Mouse (Mus musculus): ENCODE results near the gene Ulk4. TPM values are rescaled to one million over a fixed set of nuclear protein-coding genes. Genes with fewer than 3 reads are reported as not detected.

The Ulk4 gene
- polyA plus RNA-seq, 1 experiment = 1.1 TPM

GRCm38 (mm10) chr9:120974209-120974608 is 302.8 kb downstream of the Ulk4 start:
- Histone ChIP-seq H3K27me3 (ENCODE audit: control insufficient read depth, insufficient read depth, insufficient read length) (no peaks in the 10 kb centered on the region), H3K4me3 (ENCODE audit: insufficient read depth, poor library complexity, severe bottlenecking) (no peak overlapping the region), H3K79me3 (ENCODE audit: low read depth) (no peaks in the 10 kb centered on the region), H3K36me3 (ENCODE audit: control insufficient read depth, insufficient read depth) (no peaks in the 10 kb centered on the region), H3ac (ENCODE audit: control insufficient read depth, insufficient read length, low read depth) (no peak overlapping the region), H3K79me2 (ENCODE audit: control insufficient read depth, insufficient read depth) (no peaks in the 10 kb centered on the region)
- TF ChIP-seq USF1 (IDR thresholded peaks at IDR 0.05; ENCODE audit: low read depth) = no peak
- no peak for TF ChIP-seq MAX (IDR thresholded peaks at IDR 0.05)
- TF ChIP-seq CTCF (IDR thresholded peaks at IDR 0.05; ENCODE audit: control insufficient read depth, insufficient read depth, insufficient read length) = no peak
- no peak for TF ChIP-seq CEBPB (IDR thresholded peaks at IDR 0.05; ENCODE audit: low read depth)
- no peak for TF ChIP-seq MYOG (IDR thresholded peaks at IDR 0.05; ENCODE audit: control insufficient read depth, extremely low read depth, insufficient read length)
- no peak for TF ChIP-seq MYOD1 (IDR thresholded peaks at IDR 0.05; ENCODE audit: control insufficient read depth, insufficient read length, low read depth)
- no peak for TF ChIP-seq FOSL1 (IDR thresholded peaks at IDR 0.05; ENCODE audit: insufficient read depth, low read length, poor library complexity, severe bottlenecking)

GRCm38 (mm10) chr9:120973026-120973515 is 303.9 kb downstream of the Ulk4 start:
- Histone ChIP-seq H3K36me3 (ENCODE audit: control insufficient read depth, insufficient read depth) (peaks cover 4% of the 10 kb centered on the region), H3K79me3 (ENCODE audit: low read depth) (no peaks in the 10 kb centered on the region), H3ac (ENCODE audit: control insufficient read depth, insufficient read length, low read depth) (no peak overlapping the region), H3K79me2 (ENCODE audit: control insufficient read depth, insufficient read depth) (no peaks in the 10 kb centered on the region), H3K4me3 (ENCODE audit: insufficient read depth, poor library complexity, severe bottlenecking) (no peak overlapping the region), H3K27me3 (ENCODE audit: control insufficient read depth, insufficient read depth, insufficient read length) (no peaks in the 10 kb centered on the region)
- TF ChIP-seq FOSL1 (IDR thresholded peaks at IDR 0.05; ENCODE audit: insufficient read depth, low read length, poor library complexity, severe bottlenecking) = no peak
- TF ChIP-seq MYOD1 (IDR thresholded peaks at IDR 0.05; ENCODE audit: control insufficient read depth, insufficient read length, low read depth) = no peak
- no peak for TF ChIP-seq MYOG (IDR thresholded peaks at IDR 0.05; ENCODE audit: control insufficient read depth, extremely low read depth, insufficient read length)
- no peak for TF ChIP-seq MAX (IDR thresholded peaks at IDR 0.05)
- no peak for TF ChIP-seq CTCF (IDR thresholded peaks at IDR 0.05; ENCODE audit: control insufficient read depth, insufficient read depth, insufficient read length)
- no peak for TF ChIP-seq USF1 (IDR thresholded peaks at IDR 0.05; ENCODE audit: low read depth)
- TF ChIP-seq CEBPB (IDR thresholded peaks at IDR 0.05; ENCODE audit: low read depth) = no peak

- Histone ChIP-seq H3K4me3 (ENCODE audit: insufficient read depth, poor library complexity, severe bottlenecking) (no peak overlapping the region), H3K79me2 (ENCODE audit: control insufficient read depth, insufficient read depth) (peaks cover 66% of the 10 kb centered on the region), H3K27me3 (ENCODE audit: control insufficient read depth, insufficient read depth, insufficient read length) (no peaks in the 10 kb centered on the region), H3ac (ENCODE audit: control insufficient read depth, insufficient read length, low read depth) (no peak overlapping the region), H3K79me3 (ENCODE audit: low read depth) (peaks cover 10% of the 10 kb centered on the region), H3K36me3 (ENCODE audit: control insufficient read depth, insufficient read depth) (peaks cover 68% of the 10 kb centered on the region)
- TF ChIP-seq MYOD1 (IDR thresholded peaks at IDR 0.05; ENCODE audit: control insufficient read depth, insufficient read length, low read depth) (no peak), FOSL1 (IDR thresholded peaks at IDR 0.05; ENCODE audit: insufficient read depth, low read length, poor library complexity, severe bottlenecking) (no peak), MAX (IDR thresholded peaks at IDR 0.05) (no peak), USF1 (IDR thresholded peaks at IDR 0.05; ENCODE audit: low read depth) (no peak), CTCF (IDR thresholded peaks at IDR 0.05; ENCODE audit: control insufficient read depth, insufficient read depth, insufficient read length) (no peak), MYOG (IDR thresholded peaks at IDR 0.05; ENCODE audit: control insufficient read depth, extremely low read depth, insufficient read length) (no peak), CEBPB (IDR thresholded peaks at IDR 0.05; ENCODE audit: low read depth) (no peak)
These were observed 312.0 kb downstream of the Ulk4 start for GRCm38 (mm10) chr9:120965007-120965406.

GRCm38 (mm10) chr9:120964224-120964623 is 312.8 kb downstream of the Ulk4 start:
- Histone ChIP-seq H3K79me3 (ENCODE audit: low read depth) (peaks cover 18% of the 10 kb centered on the region), H3K27me3 (ENCODE audit: control insufficient read depth, insufficient read depth, insufficient read length) (no peaks in the 10 kb centered on the region), H3ac (ENCODE audit: control insufficient read depth, insufficient read length, low read depth) (no peak overlapping the region), H3K4me3 (ENCODE audit: insufficient read depth, poor library complexity, severe bottlenecking) (no peak overlapping the region), H3K36me3 (ENCODE audit: control insufficient read depth, insufficient read depth) (peaks cover 76% of the 10 kb centered on the region), H3K79me2 (ENCODE audit: control insufficient read depth, insufficient read depth) (peaks cover 67% of the 10 kb centered on the region)
- TF ChIP-seq USF1 (IDR thresholded peaks at IDR 0.05; ENCODE audit: low read depth) = no peak
- TF ChIP-seq FOSL1 (IDR thresholded peaks at IDR 0.05; ENCODE audit: insufficient read depth, low read length, poor library complexity, severe bottlenecking) = no peak
- TF ChIP-seq MYOD1 (IDR thresholded peaks at IDR 0.05; ENCODE audit: control insufficient read depth, insufficient read length, low read depth) = no peak
- no peak for TF ChIP-seq MYOG (IDR thresholded peaks at IDR 0.05; ENCODE audit: control insufficient read depth, extremely low read depth, insufficient read length)
- TF ChIP-seq CEBPB (IDR thresholded peaks at IDR 0.05; ENCODE audit: low read depth) = no peak
- TF ChIP-seq MAX (IDR thresholded peaks at IDR 0.05) = no peak
- no peak for TF ChIP-seq CTCF (IDR thresholded peaks at IDR 0.05; ENCODE audit: control insufficient read depth, insufficient read depth, insufficient read length)

- Histone ChIP-seq H3K4me3 (ENCODE audit: insufficient read depth, poor library complexity, severe bottlenecking) (no peak overlapping the region), H3K27me3 (ENCODE audit: control insufficient read depth, insufficient read depth, insufficient read length) (no peaks in the 10 kb centered on the region), H3K79me3 (ENCODE audit: low read depth) (peaks cover 22% of the 10 kb centered on the region), H3K36me3 (ENCODE audit: control insufficient read depth, insufficient read depth) (peaks cover 81% of the 10 kb centered on the region), H3K79me2 (ENCODE audit: control insufficient read depth, insufficient read depth) (peaks cover 72% of the 10 kb centered on the region), H3ac (ENCODE audit: control insufficient read depth, insufficient read length, low read depth) (no peak overlapping the region)
- no peak for TF ChIP-seq USF1 (IDR thresholded peaks at IDR 0.05; ENCODE audit: low read depth)
- TF ChIP-seq MAX (IDR thresholded peaks at IDR 0.05) = no peak
- TF ChIP-seq FOSL1 (IDR thresholded peaks at IDR 0.05; ENCODE audit: insufficient read depth, low read length, poor library complexity, severe bottlenecking) = no peak
- no peak for TF ChIP-seq CTCF (IDR thresholded peaks at IDR 0.05; ENCODE audit: control insufficient read depth, insufficient read depth, insufficient read length)
These were observed 313.3 kb downstream of the Ulk4 start for GRCm38 (mm10) chr9:120963720-120964119.

- Histone ChIP-seq H3ac (ENCODE audit: control insufficient read depth, insufficient read length, low read depth) (no peak overlapping the region), H3K79me3 (ENCODE audit: low read depth) (peaks cover 23% of the 10 kb centered on the region), H3K79me2 (ENCODE audit: control insufficient read depth, insufficient read depth) (peaks cover 79% of the 10 kb centered on the region), H3K36me3 (ENCODE audit: control insufficient read depth, insufficient read depth) (peaks cover 84% of the 10 kb centered on the region), H3K4me3 (ENCODE audit: insufficient read depth, poor library complexity, severe bottlenecking) (no peak overlapping the region), H3K27me3 (ENCODE audit: control insufficient read depth, insufficient read depth, insufficient read length) (no peaks in the 10 kb centered on the region)
- TF ChIP-seq MAX (IDR thresholded peaks at IDR 0.05) = no peak
- TF ChIP-seq MYOD1 (IDR thresholded peaks at IDR 0.05; ENCODE audit: control insufficient read depth, insufficient read length, low read depth) = no peak
- TF ChIP-seq MYOG (IDR thresholded peaks at IDR 0.05; ENCODE audit: control insufficient read depth, extremely low read depth, insufficient read length) = no peak
- no peak for TF ChIP-seq USF1 (IDR thresholded peaks at IDR 0.05; ENCODE audit: low read depth)
- TF ChIP-seq CEBPB (IDR thresholded peaks at IDR 0.05; ENCODE audit: low read depth) = no peak
- TF ChIP-seq FOSL1 (IDR thresholded peaks at IDR 0.05; ENCODE audit: insufficient read depth, low read length, poor library complexity, severe bottlenecking) = no peak
- TF ChIP-seq CTCF (IDR thresholded peaks at IDR 0.05; ENCODE audit: control insufficient read depth, insufficient read depth, insufficient read length) = no peak
These were observed 313.9 kb downstream of the Ulk4 start for GRCm38 (mm10) chr9:120963104-120963503.

All from C2C12 (cell line).